Mouse (Mus musculus) bone marrow, adult 2 months (tissue): ENCODE measurements at regions not wholly inside any gene's neighbourhood (a gene's known extent, or its start where the extent isn't known, plus 50 kb on each side); places are given as distances from the start of the nearest gene placed in this dataset.

Experiments used
- CTCF ChIP-seq: fragments of 200-500 bp; IDR thresholded peaks from 2 replicates; pipeline ENCODE4 v1.5.1; 2011; ENCODE audit warnings: low read length, control low read depth; ENCODE audit not compliant: control insufficient read depth, insufficient read depth
- POLR2A ChIP-seq: fragments of 200-500 bp; IDR thresholded peaks from 2 replicates; pipeline ENCODE4 v1.6.1; 2011; ENCODE audit warnings: low read depth, mild to moderate bottlenecking, control low read depth, low read length, borderline replicate concordance; ENCODE audit not compliant: control insufficient read depth

DNA sequence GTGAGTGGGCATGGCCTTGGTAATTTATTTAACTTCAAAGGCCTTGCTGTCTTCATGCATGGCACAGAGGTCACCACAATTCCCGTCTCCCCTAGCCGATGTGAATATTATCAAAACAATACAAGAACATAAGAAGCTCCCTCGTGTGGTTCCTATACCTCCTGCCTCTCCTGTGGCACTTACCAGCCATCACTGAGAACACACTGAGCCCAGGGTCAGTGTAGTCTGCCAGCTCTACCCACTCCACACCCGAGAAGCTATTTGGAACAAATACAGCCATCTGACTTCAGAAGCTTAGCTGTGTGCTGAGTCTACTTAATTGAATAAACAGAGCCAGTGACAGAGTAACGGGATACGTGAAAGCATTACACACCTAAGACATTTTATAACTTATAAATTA lies 605.7 kb upstream of the Arpp21 start:
- TF ChIP-seq CTCF: no peak
- TF ChIP-seq POLR2A: no peak
